Mouse (Mus musculus) monocyte, adult 59 days (primary cell): Measurements from ENCODE around the gene Oxld1. TPM values are rescaled to one million over a fixed set of nuclear protein-coding genes. Genes with fewer than 3 reads are reported as not detected.

Experiments used
- total RNA-seq, 2 experiments: library from RNA; stranded (reverse); gene quantifications; one replicate each; pipeline ENCODE4 v1.2.4; 2023

The Oxld1 gene
- total RNA-seq: 1 to 10 TPM; 8.9 to 9.5 TPM

GRCm38 (mm10) chr11:120457772-120458751 lies at the start of gene Oxld1, which contains the start of gene Ccdc137:
Gene Oxld1 (minus strand): TSS chr11:120458068.
Gene Ccdc137 (plus strand): TSS chr11:120458115.

DNA sequence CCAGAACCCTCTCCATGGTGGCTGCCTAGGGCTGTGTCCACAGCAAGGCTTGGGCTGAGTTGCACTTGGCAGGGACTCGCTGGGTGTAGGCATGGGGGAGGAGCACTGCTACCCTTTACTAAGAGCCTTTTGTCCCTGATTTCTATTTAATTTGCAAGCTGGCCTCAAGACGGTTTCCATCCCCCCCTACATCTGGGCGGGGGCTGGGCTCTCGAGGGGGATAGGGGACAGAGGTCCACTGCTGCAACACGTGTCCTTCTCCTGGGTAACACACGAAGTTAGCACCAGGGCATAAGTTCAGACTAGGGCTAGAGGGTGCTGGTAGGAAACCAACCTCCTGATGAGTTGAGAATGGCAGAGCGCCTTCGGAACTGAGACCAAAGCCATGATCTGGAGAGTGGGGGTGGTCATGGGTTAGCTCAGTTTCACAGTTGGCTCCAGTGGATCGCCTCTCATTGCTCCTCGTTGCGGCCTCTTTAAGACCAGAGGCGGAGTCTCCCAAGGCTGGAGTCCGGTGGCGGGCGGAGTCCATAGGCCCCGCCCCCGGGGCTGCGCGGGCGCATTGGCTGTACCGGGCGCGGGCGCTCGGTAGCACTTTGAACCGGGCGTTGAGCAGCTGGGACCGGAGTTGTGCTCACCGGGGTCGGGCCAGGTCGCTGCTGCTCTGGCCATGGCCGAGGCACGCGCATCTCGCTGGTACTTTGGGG lies 33.6 kb upstream of the Oxld1 start, which contains the start of gene Slc25a10:
Slc25a10 (plus strand) TSS at position 524 of the 707 bp plus-strand sequence.

DNA sequence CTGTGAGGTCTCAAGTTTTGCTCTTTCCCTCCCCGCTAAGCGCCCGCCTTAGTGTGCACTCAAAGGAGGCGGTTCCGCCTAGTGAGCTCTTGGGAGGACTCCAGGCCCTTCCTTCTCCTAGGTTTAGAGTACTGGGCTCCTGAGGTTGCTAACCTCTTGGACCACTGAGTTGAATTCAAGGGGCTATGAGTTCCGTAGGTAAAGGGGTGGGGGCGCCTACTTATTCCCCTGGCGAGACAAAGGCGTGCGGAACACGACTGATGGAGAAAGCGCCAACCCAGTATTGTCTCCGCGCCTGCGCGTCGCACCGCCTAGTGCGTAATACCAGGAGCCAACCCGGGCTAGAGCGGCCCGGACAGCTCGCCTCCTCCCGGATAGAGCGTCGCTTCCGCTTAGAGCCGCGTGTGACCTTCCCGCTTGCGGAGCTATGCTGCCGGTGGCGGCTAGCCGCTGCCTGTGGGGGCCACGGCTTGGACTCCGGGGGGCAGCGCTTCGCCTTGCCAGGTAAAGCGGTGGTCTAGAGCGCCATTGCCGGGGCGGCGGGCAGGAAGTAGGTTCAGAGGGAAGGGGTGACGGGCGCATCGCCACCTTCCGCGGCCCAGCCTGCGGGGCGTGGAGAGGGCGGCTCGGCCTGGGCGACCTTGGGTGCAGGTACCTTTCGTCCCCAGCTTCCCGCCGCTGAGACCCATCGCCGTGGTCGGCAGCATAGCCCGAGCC lies 26.6 kb upstream of the Oxld1 start, which contains the start of gene Mrpl12:
Mrpl12 (plus strand) TSS at position 349 of the 717 bp plus-strand sequence.

DNA sequence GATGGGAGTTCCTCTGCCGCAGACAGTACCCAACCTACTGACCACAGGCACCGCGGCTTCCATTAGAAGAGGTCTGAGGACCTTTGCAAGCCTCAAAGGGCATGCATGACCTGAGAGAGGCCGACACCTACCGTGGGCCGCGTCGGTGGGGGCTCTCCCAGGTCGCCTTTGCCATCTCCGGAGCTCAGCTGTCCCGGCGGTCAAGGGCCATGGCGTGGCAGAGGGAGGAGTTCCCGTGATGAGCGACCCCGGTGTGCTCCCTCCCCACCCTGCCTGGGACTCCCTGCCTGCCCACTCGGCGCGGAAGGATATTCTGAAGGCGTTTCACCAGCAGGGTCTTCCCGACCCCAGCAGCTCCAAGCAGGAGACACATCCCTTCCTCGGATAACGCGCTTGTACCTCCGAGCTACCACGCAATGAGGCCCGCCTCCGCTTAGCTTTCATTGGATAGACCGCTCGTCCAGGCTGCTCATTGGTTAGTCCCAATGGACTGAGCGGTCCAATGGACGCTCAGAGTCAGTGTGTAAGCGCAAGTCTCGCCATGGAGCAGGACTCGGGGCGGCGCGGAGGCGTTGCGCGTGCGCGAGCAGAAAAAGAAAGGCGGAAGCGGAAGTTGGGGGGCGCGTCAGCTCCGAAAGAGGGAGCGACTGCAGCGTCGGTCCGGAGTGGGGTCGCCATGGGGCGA lies 9.3 kb upstream of the Oxld1 start, which contains the start of gene Arl16:
Arl16 (minus strand) TSS at position 557 of the 685 bp plus-strand sequence.

DNA sequence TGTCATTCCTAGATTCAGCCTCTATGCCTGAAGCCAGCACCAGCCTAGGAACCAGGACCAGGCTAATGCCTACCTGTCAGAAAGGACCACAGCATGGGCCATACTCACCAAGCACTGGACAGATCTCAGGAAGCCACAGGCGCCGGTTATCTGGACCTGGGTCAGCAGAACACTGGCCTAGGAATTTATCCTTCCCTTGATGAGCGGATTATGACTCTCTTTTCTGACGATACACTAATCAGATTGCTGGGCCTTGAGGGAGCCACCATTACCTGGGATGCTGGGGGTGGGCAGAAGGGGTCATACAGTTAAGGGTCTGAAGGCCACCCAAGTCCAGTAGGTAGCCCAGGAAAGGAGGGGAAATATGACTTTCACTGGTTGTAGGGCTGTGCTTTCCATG lies 4.6 kb downstream of the Oxld1 start, which contains the start of gene Pde6g:
Pde6g (minus strand) TSS at position 195 of the 400 bp plus-strand sequence.

GRCm38 (mm10) chr11:120442344-120442743 lies 15.5 kb downstream of the Oxld1 start, which contains the start of gene Tspan10:
Gene Tspan10 (plus strand): TSS chr11:120442644.

DNA sequence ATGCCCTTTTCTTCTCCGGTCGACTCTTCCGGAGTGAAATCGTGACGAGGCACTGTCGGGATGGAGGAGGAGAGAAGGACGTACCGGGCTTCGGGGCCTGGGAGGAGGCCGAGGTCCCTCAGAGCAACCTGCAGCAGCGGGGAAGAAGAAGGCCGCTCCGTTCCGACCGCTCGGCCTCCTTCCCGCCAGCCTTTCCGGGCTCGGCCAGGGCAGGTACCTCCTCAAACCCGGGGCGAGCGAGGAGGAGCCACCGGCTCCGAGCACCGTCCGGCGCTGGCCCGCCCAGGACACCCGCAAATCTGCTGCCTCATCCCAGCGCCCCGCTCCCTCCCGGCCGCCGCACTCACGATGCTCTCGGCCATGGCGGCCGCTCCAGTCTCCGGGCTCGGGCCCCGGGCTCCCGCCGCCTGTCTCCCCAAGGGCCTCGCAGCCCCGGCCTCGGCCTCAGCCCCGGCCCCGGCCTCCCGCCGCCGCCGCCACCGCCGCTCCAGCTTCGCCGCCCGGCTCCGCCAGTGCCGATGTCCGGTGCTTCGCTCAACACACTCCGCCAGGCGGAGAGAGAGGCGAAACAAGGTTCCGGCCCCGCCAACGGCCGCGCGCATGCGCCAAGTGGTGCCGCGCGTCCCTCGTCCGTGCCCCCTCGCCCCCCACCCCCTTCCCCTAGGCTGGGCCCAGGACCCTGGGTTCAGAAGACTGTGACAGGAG lies 20.6 kb downstream of the Oxld1 start, which contains the start of gene Nploc4:
Nploc4 (minus strand) TSS at position 557 of the 705 bp plus-strand sequence.

Other genes starting within 250 kb of the Oxld1 start
- gene Bahcc1, start 225.1 kb downstream of the Oxld1 start, total RNA-seq: 1 to 10 TPM; 7.5 to 7.6 TPM
- gene Actg1, start 109.5 kb downstream of the Oxld1 start, total RNA-seq: 1,000 to 10,000 TPM; 2,824 to 3,098 TPM
- not detected for gene Fscn2, start 96.5 kb downstream of the Oxld1 start, total RNA-seq
- gene Faap100, start 79.3 kb downstream of the Oxld1 start, total RNA-seq: 10 to 100 TPM; 15.8 to 18.4 TPM
- gene Nploc4, start 20.4 kb downstream of the Oxld1 start, total RNA-seq: 10 to 100 TPM; 52.6 to 67.1 TPM
- gene Tspan10, start 15.4 kb downstream of the Oxld1 start, total RNA-seq: 10 to 100 TPM in 1 of 2 experiments, 1 to 10 TPM in 1; 1.9 to 17.2 TPM
- under 1 TPM in 1 of 2 experiments, not detected in 1; 0.36 TPM for gene Pde6g, start 4.6 kb downstream of the Oxld1 start, total RNA-seq
- gene Ccdc137, start within 50 bp of the Oxld1 start, total RNA-seq: 10 to 100 TPM; 11.6 to 12.6 TPM
- 10 to 100 TPM in 1 of 2 experiments, 1 to 10 TPM in 1; 7.8 to 11.3 TPM for gene Arl16, start 9.5 kb upstream of the Oxld1 start, total RNA-seq
- 10 to 100 TPM; 25.0 to 26.6 TPM for gene Mrpl12, start 26.5 kb upstream of the Oxld1 start, total RNA-seq
- gene Slc25a10, start 33.8 kb upstream of the Oxld1 start, total RNA-seq: 10 to 100 TPM; 11.1 to 14.2 TPM
- not detected for gene Gcgr, start 72.6 kb upstream of the Oxld1 start, total RNA-seq
- 10 to 100 TPM; 52.0 to 52.6 TPM for gene Mcrip1, start 91.7 kb upstream of the Oxld1 start, total RNA-seq
- gene Ppp1r27, start 93.1 kb upstream of the Oxld1 start, total RNA-seq: not detected
- 100 to 1,000 TPM; 348 to 375 TPM for gene P4hb, start 115.2 kb upstream of the Oxld1 start, total RNA-seq
- 100 to 1,000 TPM; 623 to 655 TPM for gene Arhgdia, start 123.6 kb upstream of the Oxld1 start, total RNA-seq
- gene Alyref, start 140.3 kb upstream of the Oxld1 start, total RNA-seq: 100 to 1,000 TPM in 1 of 2 experiments, 10 to 100 TPM in 1; 90.1 to 103 TPM
- 10 to 100 TPM; 55.8 to 56.4 TPM for gene Anapc11, start 140.4 kb upstream of the Oxld1 start, total RNA-seq
- 1 to 10 TPM in 1 of 2 experiments, not detected in 1; 1.4 TPM for gene Npb, start 150.4 kb upstream of the Oxld1 start, total RNA-seq
- gene Pcyt2, start 159.9 kb upstream of the Oxld1 start, total RNA-seq: 10 to 100 TPM; 66.8 to 75.4 TPM
- 100 to 1,000 TPM; 122 to 125 TPM for gene Sirt7, start 167.2 kb upstream of the Oxld1 start, total RNA-seq
- 100 to 1,000 TPM in 1 of 2 experiments, 10 to 100 TPM in 1; 96.6 to 101 TPM for gene Mafg, start 175.5 kb upstream of the Oxld1 start, total RNA-seq
- gene Pycr1, start 185.7 kb upstream of the Oxld1 start, total RNA-seq: under 1 TPM in 1 of 2 experiments, not detected in 1; 0.27 TPM
- not detected for gene Myadml2, start 190.1 kb upstream of the Oxld1 start, total RNA-seq
- gene Notum, start 203.1 kb upstream of the Oxld1 start, total RNA-seq: not detected
- gene Aspscr1, start 214.9 kb upstream of the Oxld1 start, total RNA-seq: 10 to 100 TPM; 77.9 to 83.1 TPM